Mouse (Mus musculus) left cerebral cortex, postnatal 4 days (tissue): ENCODE results near the gene 1700001K19Rik. TPM values are rescaled to one million over a fixed set of nuclear protein-coding genes. Genes with fewer than 3 reads are reported as not detected.
"Not testable (repeated sequence)": the region's sequence is repeated elsewhere in the genome, so short reads cannot be mapped to it uniquely, and the experiment has no call there.

ENCODE experiments used
- DNase-seq: peaks from one replicate; pipeline ENCODE4 v3.0.0-alpha.2; 2022
- intact Hi-C: fragments of 180-260 bp; cut with DNase I; formaldehyde crosslinking; loops from one replicate; pipeline ENCODE4 v1.15.1; 2025
- total RNA-seq, 2 experiments: library from RNA; stranded (reverse); gene quantifications; 2 replicates each; pipeline ENCODE4 v1.2.3; 2021

1700001K19Rik gene
- total RNA-seq, 2 experiments from 2014 or later = not detected

GRCm38 (mm10) chr12:110696975-110697400 lies 14.6 kb upstream of the 1700001K19Rik start:
- intact Hi-C loops = no loop called here
- no peak for DNase-seq

- peak; percentile 99 for DNase-seq
- intact Hi-C loops = no loop called here
These were observed 14.0 kb upstream of the 1700001K19Rik start for GRCm38 (mm10) chr12:110696173-110696974.

- intact Hi-C loops = no loop called here
- peak; percentile 73 for DNase-seq
These were observed 13.3 kb upstream of the 1700001K19Rik start for GRCm38 (mm10) chr12:110695676-110696171.

DNA sequence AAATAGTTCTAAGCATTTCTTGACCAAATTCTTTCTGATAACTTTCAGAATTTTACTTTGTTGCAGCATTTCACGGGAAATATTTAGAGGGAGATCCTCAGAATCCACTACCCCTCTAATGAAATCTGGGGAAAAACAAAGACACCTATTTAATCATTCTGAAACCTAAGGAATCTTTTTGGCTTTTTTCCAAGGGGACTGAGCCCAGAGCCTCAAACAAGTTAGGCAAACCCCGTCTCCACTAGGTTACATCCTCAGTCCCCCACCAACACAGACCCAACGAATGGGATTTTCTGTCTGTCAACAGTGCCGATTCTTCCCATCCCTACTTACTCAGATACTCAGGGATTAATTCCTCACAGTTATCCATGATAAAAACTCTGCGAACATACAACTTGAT lies 11.0 kb upstream of the 1700001K19Rik start:
- intact Hi-C loops = not testable (repeated sequence)

GRCm38 (mm10) chr12:110689919-110690643 lies 7.7 kb upstream of the 1700001K19Rik start:
- intact Hi-C loops = no loop called here
- no peak for DNase-seq

More for the DNA sequence above, 11.0 kb upstream of the 1700001K19Rik start:
- DNase-seq = not testable (repeated sequence)

GRCm38 (mm10) chr12:110688921-110689320 lies 6.5 kb upstream of the 1700001K19Rik start:
- intact Hi-C loops, DNase-seq: not testable (repeated sequence)

- intact Hi-C loops = no loop called here
These were observed 5.7 kb upstream of the 1700001K19Rik start for GRCm38 (mm10) chr12:110687894-110688734.

DNA sequence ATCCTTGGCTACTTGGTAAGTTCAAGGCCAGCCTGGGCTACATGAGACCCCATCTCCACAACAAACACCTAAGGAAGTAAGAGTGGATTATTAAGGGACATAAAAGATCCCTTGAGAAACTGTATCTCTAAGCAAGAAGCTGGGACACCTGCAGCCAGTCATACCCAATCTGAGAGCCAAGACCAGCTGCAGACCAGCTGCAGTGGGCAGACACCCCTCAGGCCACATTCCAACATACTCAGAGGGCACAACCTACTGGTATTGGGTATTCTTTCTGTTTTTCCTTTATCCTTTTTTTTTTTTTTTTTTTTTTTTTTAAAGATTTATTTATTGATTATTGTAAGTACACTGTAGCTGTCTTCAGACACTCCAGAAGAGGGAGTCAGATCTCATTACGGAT lies 1.2 kb upstream of the 1700001K19Rik start:
- no peak for DNase-seq
- intact Hi-C loops = no loop called here

More at GRCm38 (mm10) chr12:110687894-110688734, 5.7 kb upstream of the 1700001K19Rik start:
- peak; percentile 32 for DNase-seq

DNA sequence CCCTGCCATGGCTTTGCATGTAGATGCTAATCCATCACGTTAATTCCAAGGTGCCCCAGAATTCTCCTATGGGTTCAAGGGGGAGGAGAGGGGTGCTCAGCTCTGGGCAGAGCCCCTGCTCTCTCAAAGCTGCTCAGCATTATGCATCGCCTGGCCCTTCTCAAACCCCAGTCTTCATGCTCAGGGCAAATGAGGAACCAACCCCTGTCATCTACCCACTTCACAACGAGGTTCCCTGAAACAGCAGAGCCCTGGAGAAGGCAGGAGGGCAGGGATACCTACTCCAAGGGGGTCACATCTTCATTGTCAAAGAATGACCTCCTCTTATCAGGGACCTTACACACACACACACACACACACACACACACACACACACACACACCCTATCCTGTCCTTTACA lies 541 bp downstream of the 1700001K19Rik start:
- intact Hi-C loops = no loop called here
- no peak for DNase-seq

DNA sequence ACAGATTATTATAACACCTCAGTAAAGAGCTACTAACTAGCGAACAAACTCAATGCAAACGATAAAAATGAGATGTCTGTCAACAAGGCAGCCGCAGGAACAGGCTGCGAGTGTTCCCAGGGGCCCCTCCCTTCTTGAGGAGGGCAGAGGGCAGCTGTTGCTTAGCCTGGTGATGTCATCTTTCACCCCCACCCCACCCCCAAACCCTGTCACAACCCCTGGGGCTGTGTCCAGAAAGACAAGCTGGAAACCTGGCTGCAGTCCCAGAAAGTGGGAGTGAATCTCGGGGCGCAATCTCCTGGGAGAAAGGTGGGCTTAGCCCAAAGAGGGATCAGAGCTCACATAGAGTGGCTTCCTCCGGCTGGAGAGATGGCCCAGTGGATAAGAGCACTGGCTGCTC lies 1.2 kb downstream of the 1700001K19Rik start:
- intact Hi-C loops = no loop called here
- DNase-seq = peak; percentile 26

GRCm38 (mm10) chr12:110674243-110674642 lies 8.2 kb downstream of the 1700001K19Rik start:
- peak; percentile 32 for DNase-seq
- intact Hi-C loops = no loop called here

GRCm38 (mm10) chr12:110667466-110668077 lies 14.8 kb downstream of the 1700001K19Rik start:
- intact Hi-C loops = no loop called here
- DNase-seq = peak; percentile 23

- no peak for DNase-seq
- intact Hi-C loops = no loop called here
These were observed 20.7 kb downstream of the 1700001K19Rik start for GRCm38 (mm10) chr12:110661746-110662145.

GRCm38 (mm10) chr12:110651464-110651863 lies 31.0 kb downstream of the 1700001K19Rik start:
- DNase-seq = no peak
- intact Hi-C loops = loop anchor here (5.0 kb wide), 1 partner anchor 34 kb away; no protein-coding TSS in a partner anchor

DNA sequence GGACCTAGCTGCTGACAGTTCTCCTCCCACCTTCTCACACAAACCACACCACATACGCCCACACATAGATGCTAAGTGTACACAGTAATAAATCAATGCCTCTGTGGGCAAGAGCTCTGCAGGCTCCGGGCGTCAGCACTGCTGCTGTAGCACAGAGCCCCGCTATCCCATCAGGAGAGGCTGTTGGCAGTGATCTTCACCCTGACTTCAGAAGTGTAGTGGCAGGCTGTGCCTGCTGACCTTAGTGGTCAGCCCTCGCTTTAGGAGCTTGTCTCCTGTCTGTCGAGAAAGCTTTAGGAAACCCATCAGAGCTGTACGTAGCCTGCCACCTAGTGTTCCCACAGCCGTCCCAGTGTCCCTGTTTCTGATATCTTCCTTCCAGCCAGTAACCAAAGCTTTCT lies 32.2 kb downstream of the 1700001K19Rik start:
- no peak for DNase-seq
- intact Hi-C loops = loop anchor here (5.0 kb wide), 1 partner anchor 33 kb away; no protein-coding TSS in a partner anchor

- intact Hi-C loops = no loop called here
- DNase-seq = no peak
These were observed 44.8 kb downstream of the 1700001K19Rik start for GRCm38 (mm10) chr12:110637507-110638114.

GRCm38 (mm10) chr12:110636293-110636692 lies 46.1 kb downstream of the 1700001K19Rik start:
- no peak for DNase-seq
- intact Hi-C loops = no loop called here

GRCm38 (mm10) chr12:110630056-110630455 lies 52.4 kb downstream of the 1700001K19Rik start:
- no peak for DNase-seq
- intact Hi-C loops = no loop called here
